Comparison of ENCODE assay signal across 12 mouse cellular contexts in the genomic region with DNA sequence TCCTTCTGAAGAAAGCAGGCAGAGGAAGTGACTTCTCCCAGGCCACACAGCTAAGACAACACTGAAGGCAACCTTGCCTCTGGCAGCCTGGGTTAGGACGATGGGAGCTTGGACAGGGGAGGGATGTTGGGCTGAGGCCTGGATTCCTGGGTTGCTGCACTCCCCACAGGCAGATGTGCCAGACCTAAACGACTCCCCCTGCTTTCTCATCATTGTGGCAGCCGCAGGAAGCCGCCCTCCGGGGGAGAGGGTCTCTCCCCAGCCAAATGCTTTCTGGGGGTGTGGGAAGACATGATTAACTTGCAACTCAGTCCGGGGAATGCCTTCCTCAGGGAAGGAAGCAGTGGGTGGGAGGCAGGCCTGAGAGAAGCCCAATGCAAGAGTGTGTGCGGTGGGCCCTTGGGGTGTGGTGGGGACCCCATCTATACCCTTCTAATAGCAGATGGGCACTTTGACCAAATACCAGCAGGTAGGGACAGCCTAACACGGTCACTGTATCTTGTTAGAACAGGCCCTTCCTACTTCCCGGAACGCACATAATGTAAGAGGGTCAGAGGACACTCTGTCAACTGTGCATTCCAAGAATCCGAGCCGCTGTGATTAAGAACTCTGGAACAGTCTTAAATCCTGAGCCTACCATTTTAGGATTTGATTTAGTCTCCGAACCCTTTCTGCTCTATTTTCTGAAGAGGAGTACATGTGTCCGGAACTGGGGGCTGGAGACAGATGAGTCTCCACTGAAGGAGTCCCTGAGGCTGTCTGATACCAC. TPM values are rescaled to one million over a fixed set of nuclear protein-coding genes. Genes with fewer than 3 reads are reported as not detected.
A peak's percentile ranks its signal among the peaks of the same experiment; 100 is the strongest.
DNase-seq lines count a peak whose midpoint lies in the region; ATAC-seq and TF ChIP-seq lines count a peak whose summit lies in the region.
"Had no signal": no experiment of that assay in that cellular context is flagged by ENCODE, and none has a peak within 500 bp of the region (broad histone marks: within the 10 kb centered on the region; RNA-seq: fewer than 3 reads in every experiment).

No protein-coding gene starts in this region.

- H3K27me3 ChIP-seq in liver, adult 2 months (ENCODE audit: control insufficient read depth, insufficient read depth, low read length) = no peaks in the 10 kb centered on the region
- no peaks in the 10 kb centered on the region; the same call in 1 of the 2 replicates for H3K27me3 ChIP-seq in limb, embryonic 13.5 days
- H3K27me3 ChIP-seq: Patski had no signal

- no peak for TF ChIP-seq POLR2A in liver, adult 2 months (IDR thresholded peaks at IDR 0.05; ENCODE audit: extremely low read depth, insufficient read depth, low read length)
- TF ChIP-seq POLR2A in bone marrow macrophage, adult 2 months (IDR thresholded peaks at IDR 0.05; ENCODE audit: borderline replicate concordance, low read depth, low read length) = no peak

- intact Hi-C loops in gastrocnemius, adult 2 months (cut with DNase I) = no loop called here

- no peak for TF ChIP-seq CTCF in gastrocnemius, adult 2 months (IDR thresholded peaks at IDR 0.05)
- no peak for TF ChIP-seq CTCF in liver, adult 2 months (IDR thresholded peaks at IDR 0.05; ENCODE audit: low read depth, low read length)
- TF ChIP-seq CTCF in bone marrow macrophage, adult 2 months (IDR thresholded peaks at IDR 0.05; ENCODE audit: low read depth, low read length) = no peak

- H3K36me3 ChIP-seq in liver, adult 2 months (ENCODE audit: control insufficient read depth, insufficient read depth, low read length) = no peaks in the 10 kb centered on the region
- H3K36me3 ChIP-seq in limb, embryonic 13.5 days = no peaks in the 10 kb centered on the region

- no peak overlapping the region for H3K4me2 ChIP-seq in limb, embryonic 13.5 days (replicated peaks)
- H3K4me2 ChIP-seq: midbrain, embryonic 11.5 days had no signal

- no peaks in the 10 kb centered on the region for H3K79me2 ChIP-seq in liver, adult 2 months (ENCODE audit: control insufficient read depth, insufficient read depth, low read length)

- no peak for ATAC-seq in limb, embryonic 13.5 days (ENCODE audit: low FRiP score, low read depth)

- 62% methylated on average over 14 of the region's 14 CpGs for WGBS in liver, adult 2 months
- 52% methylated on average over 14 of the region's 14 CpGs for WGBS in limb, embryonic 13.5 days

- peak overlapping the region; percentile 29 for H3K4me3 ChIP-seq in gastrocnemius, adult 2 months
- H3K4me3 ChIP-seq in liver, adult 2 months (ENCODE audit: insufficient read depth, low read depth, low read length) = no peak overlapping the region
- no peak overlapping the region for H3K4me3 ChIP-seq in bone marrow macrophage, adult 2 months (ENCODE audit: insufficient read depth, low read length)
- no peak overlapping the region for H3K4me3 ChIP-seq in limb, embryonic 13.5 days
- H3K4me3 ChIP-seq: left cerebral cortex, adult 2 months had no signal

- peak; percentile 44 for DNase-seq in gastrocnemius, adult 2 months
- no peak for DNase-seq in gastrocnemius, postnatal 10 days
- DNase-seq in liver, adult 2 months (ENCODE audit: extremely low read depth, low read depth, low spot score) = peak; percentile 7
- no peak for DNase-seq in liver
- no peak for DNase-seq in left cerebral cortex, adult 8-10 months (ENCODE audit: low spot score in 2 of 2)
- DNase-seq in cerebellum, adult 9-11 months = no peak

- no peaks in the 10 kb centered on the region for H3K9me3 ChIP-seq in limb, embryonic 13.5 days

- H3K27ac ChIP-seq in gastrocnemius, adult 2 months = peak overlapping the region; percentile 86
- peak overlapping the region; percentile 45 for H3K27ac ChIP-seq in liver, adult 2 months (replicated peaks; ENCODE audit: insufficient read depth, low read depth, low read length)
- peak overlapping the region; percentile 80 for H3K27ac ChIP-seq in bone marrow macrophage, adult 2 months (ENCODE audit: insufficient read depth, low read depth, low read length)
- no peak overlapping the region for H3K27ac ChIP-seq in limb, embryonic 13.5 days
- H3K27ac ChIP-seq: left cerebral cortex, adult 2 months had no signal

- peaks cover 3% of the 10 kb centered on the region; the same call in 1 of the 2 replicates for H3K4me1 ChIP-seq in liver, adult 2 months (ENCODE audit: control insufficient read depth, insufficient read depth, low read length)
- peaks cover 73% of the 10 kb centered on the region for H3K4me1 ChIP-seq in bone marrow macrophage, adult 2 months (ENCODE audit: control insufficient read depth, insufficient read depth, low read length)
- H3K4me1 ChIP-seq in limb, embryonic 13.5 days = peaks cover 36% of the 10 kb centered on the region

- H3K9ac ChIP-seq in liver, adult 2 months (ENCODE audit: low read depth, low read length) = no peak overlapping the region
- H3K9ac ChIP-seq in limb, embryonic 13.5 days = 0 out of 2 replicates have a peak overlapping the region, but pooled peaks have one; percentile 25

RNA-seq across cellular contexts. Expression of a gene that starts 4.6 kb away (rescaled TPM):
- 1 to 10 TPM; 1.4 to 1.7 TPM for total RNA-seq in gastrocnemius, adult 2 months (2021)
- total RNA-seq in gastrocnemius, postnatal 10 days (2021) = 1 to 10 TPM; 4.6 to 6.5 TPM
- total RNA-seq in liver, adult 2 months (2014; rRNA removed) = 0.34 TPM in 1 of 2 replicates, not detected in the other
- polyA plus RNA-seq in liver, adult 2 months (2012; rRNA removed) = 1.1 and 1.6 TPM in 2 replicates
- polyA plus RNA-seq in bone marrow macrophage, adult 2 months (2012; ENCODE audit: insufficient read depth, insufficient read length, missing spikeins) = not detected in 2 replicates
- polyA plus RNA-seq in limb, embryonic 13.5 days (2015; fragmentation: Nextera tagmentation; extraction: Ambion mirVana) = 0.65 and 0.66 TPM in 2 replicates
- total RNA-seq in left cerebral cortex, adult 8-10 months (2022) = under 1 TPM in 3 of 4 experiments, not detected in 1; 0.34 to 0.88 (median 0.74) TPM
- total RNA-seq: hematopoietic stem cell, adult 5-6 weeks had no signal

RNA-seq across cellular contexts. Expression of a gene that starts 17.3 kb away (rescaled TPM):
- total RNA-seq in gastrocnemius, adult 2 months (2021) = 100 to 1,000 TPM; 445 to 720 TPM
- 100 to 1,000 TPM; 111 to 112 TPM for total RNA-seq in gastrocnemius, postnatal 10 days (2021)
- 0.09 TPM in 1 of 2 replicates, not detected in the other for total RNA-seq in liver, adult 2 months (2014; rRNA removed)
- not detected in 2 replicates for polyA plus RNA-seq in liver, adult 2 months (2012; rRNA removed)
- not detected in 2 replicates for polyA plus RNA-seq in bone marrow macrophage, adult 2 months (2012; ENCODE audit: insufficient read depth, insufficient read length, missing spikeins)
- 0.05 and 0.08 TPM in 2 replicates for polyA plus RNA-seq in limb, embryonic 13.5 days (2015; fragmentation: Nextera tagmentation; extraction: Ambion mirVana)
- total RNA-seq in left cerebral cortex, adult 8-10 months (2022) = under 1 TPM in 3 of 4 experiments, not detected in 1; 0.19 to 0.39 (median 0.21) TPM
- total RNA-seq: hematopoietic stem cell, adult 5-6 weeks; left cerebral cortex, adult 2 months had no signal
- polyA plus RNA-seq: midbrain, embryonic 11.5 days had no signal

RNA-seq across cellular contexts. Expression of a gene that starts 23.1 kb away (rescaled TPM):
- total RNA-seq in gastrocnemius, adult 2 months (2021) = under 1 TPM; 0.45 to 0.61 TPM
- 1 to 10 TPM; 2.5 to 3.1 TPM for total RNA-seq in gastrocnemius, postnatal 10 days (2021)
- not detected in 2 replicates for total RNA-seq in liver, adult 2 months (2014; rRNA removed)
- not detected in 2 replicates for polyA plus RNA-seq in liver, adult 2 months (2012; rRNA removed)
- polyA plus RNA-seq in bone marrow macrophage, adult 2 months (2012; ENCODE audit: insufficient read depth, insufficient read length, missing spikeins) = not detected in 2 replicates
- polyA plus RNA-seq in limb, embryonic 13.5 days (2015; fragmentation: Nextera tagmentation; extraction: Ambion mirVana) = 0.56 and 0.75 TPM in 2 replicates
- 10 to 100 TPM; 16.2 to 22.7 (median 21.1) TPM for total RNA-seq in left cerebral cortex, adult 8-10 months (2022)
- total RNA-seq: hematopoietic stem cell, adult 5-6 weeks had no signal

RNA-seq across cellular contexts. Expression of a gene that starts 33.9 kb away (rescaled TPM):
- not detected for total RNA-seq in gastrocnemius, adult 2 months (2021)
- not detected for total RNA-seq in gastrocnemius, postnatal 10 days (2021)
- total RNA-seq in liver, adult 2 months (2014; rRNA removed) = 0.20 TPM in 1 of 2 replicates, not detected in the other
- 0.11 and 0.19 TPM in 2 replicates for polyA plus RNA-seq in liver, adult 2 months (2012; rRNA removed)
- polyA plus RNA-seq in bone marrow macrophage, adult 2 months (2012; ENCODE audit: insufficient read depth, insufficient read length, missing spikeins) = not detected in 2 replicates
- 0.32 and 0.39 TPM in 2 replicates for polyA plus RNA-seq in limb, embryonic 13.5 days (2015; fragmentation: Nextera tagmentation; extraction: Ambion mirVana)
- total RNA-seq in left cerebral cortex, adult 8-10 months (2022) = 1 to 10 TPM; 1.2 to 3.3 (median 2.3) TPM
- total RNA-seq: hematopoietic stem cell, adult 5-6 weeks had no signal

Comparison
In these comparisons a context has a peak if more than half of its experiments do, and no peak if none do; other contexts are left out.
1. DNase-seq: peak in gastrocnemius, adult 2 months (single experiment) and liver, adult 2 months (single experiment); none in gastrocnemius, postnatal 10 days (single experiment), liver (single experiment), left cerebral cortex, adult 8-10 months (0 of 2) and cerebellum, adult 9-11 months (single experiment).
2. RNA of a gene that starts 17.3 kb away (total RNA-seq): 445 to 720 TPM in gastrocnemius, adult 2 months and 111 to 112 TPM in gastrocnemius, postnatal 10 days; 0.19 to 0.39 TPM in left cerebral cortex, adult 8-10 months and 0.09 TPM in liver, adult 2 months; every median in the first group is over 10 times any median in the second.
3. RNA of a gene that starts 23.1 kb away (total RNA-seq): 16.2 to 22.7 TPM in left cerebral cortex, adult 8-10 months; 2.5 to 3.1 TPM in gastrocnemius, postnatal 10 days, 0.45 to 0.61 TPM in gastrocnemius, adult 2 months and not detected in liver, adult 2 months; every median in the first group is over 4 times any median in the second.